Mouse (Mus musculus) liver, postnatal 0 days (tissue): ENCODE measurements around the gene Olfr1413. TPM values are rescaled to one million over a fixed set of nuclear protein-coding genes. Genes with fewer than 3 reads are reported as not detected.

Experiments used
- ATAC-seq: fragments of 200-750 bp; cut with Nextera tagmentation; 2 replicates; pipeline ENCODE4 v1.8.0; 2017; ENCODE audit warnings: mild to moderate bottlenecking, moderate library complexity
- DNase-seq: peaks from one replicate; pipeline ENCODE4 v3.0.0-alpha.2; 2016
- H3K27ac ChIP-seq: fragments of 300-500 bp; sonication (generic); 2 replicates; pipeline ENCODE4 v1.5.1; 2014; ENCODE audit warnings: antibody characterized with exemption, moderate library complexity, mild to moderate bottlenecking, low read depth
- H3K27me3 ChIP-seq: fragments of 300-500 bp; sonication (generic); 2 replicates; pipeline ENCODE4 v1.6.1; 2014; ENCODE audit warnings: low read length, control low read depth, mixed read lengths; ENCODE audit not compliant: insufficient read depth
- H3K36me3 ChIP-seq: fragments of 300-500 bp; sonication (generic); replicated peaks from 2 replicates; pipeline ENCODE4 v1.6.1; 2014; ENCODE audit warnings: mild to moderate bottlenecking, control low read depth, low read length, moderate library complexity, mixed read lengths; ENCODE audit not compliant: insufficient read depth
- H3K4me1 ChIP-seq: fragments of 300-500 bp; sonication (generic); 2 replicates; pipeline ENCODE4 v1.6.1; 2014; ENCODE audit warnings: antibody characterized with exemption, mild to moderate bottlenecking, control low read depth; ENCODE audit not compliant: insufficient read depth
- H3K4me2 ChIP-seq: fragments of 300-500 bp; sonication (generic); 2 replicates; pipeline ENCODE4 v1.6.1; 2014; ENCODE audit warnings: low read depth, mild to moderate bottlenecking, low read length, moderate library complexity, mixed read lengths
- H3K4me3 ChIP-seq: fragments of 300-500 bp; sonication (generic); 2 replicates; pipeline ENCODE4 v1.5.1; 2014; ENCODE audit warnings: low read depth, low read length
- H3K9ac ChIP-seq: fragments of 300-500 bp; sonication (generic); replicated peaks from 2 replicates; pipeline ENCODE4 v1.6.1; 2014; ENCODE audit warnings: mild to moderate bottlenecking, moderate library complexity
- H3K9me3 ChIP-seq: fragments of 300-500 bp; sonication (generic); 2 replicates; pipeline ENCODE4 v1.6.1; 2016; ENCODE audit warnings: mild to moderate bottlenecking, control low read depth, low read length, mixed read lengths
- CTCF ChIP-seq: sonication (generic); IDR thresholded peaks from 2 replicates; pipeline ENCODE4 v1.5.1; 2016; ENCODE audit warnings: antibody characterized with exemption, low read depth
- EP300 ChIP-seq: IDR thresholded peaks from 2 replicates; pipeline ENCODE4 v1.6.1; 2016; ENCODE audit warnings: antibody characterized with exemption, low read depth, mild to moderate bottlenecking
- WGBS: fragments of 180-500 bp; shearing (Covaris S2); extraction: QIAGEN DNeasy Blood & Tissue Kit; methylation state at CpG from one replicate; pipeline ENCODE4 v1.1.7; 2014; ENCODE audit not compliant: insufficient replicate concordance; 5-methylcytosine and 5-hydroxymethylcytosine counted together
- polyA plus RNA-seq: library from polyadenylated mRNA; unstranded; fragments of >200 nt; fragmentation: Nextera tagmentation; extraction: Ambion mirVana; gene quantifications from 2 replicates; pipeline ENCODE4 v1.2.1, GENCODE M21; 2015

The Olfr1413 gene
- polyA plus RNA-seq, 1 experiment from 2014 or later = not detected

DNA sequence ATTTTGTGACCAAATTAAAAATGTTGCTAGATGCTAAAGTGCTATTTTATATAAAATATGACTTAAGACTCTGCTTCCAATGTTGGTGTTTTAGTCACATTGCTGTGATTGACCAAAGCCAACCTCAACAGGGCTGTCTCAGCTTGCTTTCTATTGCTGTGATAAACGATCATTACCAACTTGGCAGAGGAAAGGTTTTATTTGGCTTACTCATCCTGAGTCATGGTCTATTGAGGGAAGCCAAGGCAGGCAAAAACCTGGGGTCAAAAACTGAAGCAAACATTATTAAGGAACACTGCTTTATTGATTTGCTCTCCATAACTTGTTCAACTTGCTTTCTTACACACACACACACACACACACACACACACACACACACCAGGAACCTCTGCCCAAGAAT is 44.9 kb downstream of the Olfr1413 start:
- no peak for DNase-seq
- no peaks in the 10 kb centered on the region for H3K4me1 ChIP-seq
- TF ChIP-seq CTCF = no peak
- TF ChIP-seq EP300 = no peak
- no peak overlapping the region for H3K4me2 ChIP-seq
- 43% methylated on average over 1 of the region's 1 CpGs for WGBS
- no peak overlapping the region for H3K9ac ChIP-seq
- no peak for ATAC-seq
- H3K27me3 ChIP-seq = no peaks in the 10 kb centered on the region
- H3K36me3 ChIP-seq = no peaks in the 10 kb centered on the region
- H3K27ac ChIP-seq = no peak overlapping the region
- H3K9me3 ChIP-seq = no peaks in the 10 kb centered on the region
- no peak overlapping the region for H3K4me3 ChIP-seq

DNA sequence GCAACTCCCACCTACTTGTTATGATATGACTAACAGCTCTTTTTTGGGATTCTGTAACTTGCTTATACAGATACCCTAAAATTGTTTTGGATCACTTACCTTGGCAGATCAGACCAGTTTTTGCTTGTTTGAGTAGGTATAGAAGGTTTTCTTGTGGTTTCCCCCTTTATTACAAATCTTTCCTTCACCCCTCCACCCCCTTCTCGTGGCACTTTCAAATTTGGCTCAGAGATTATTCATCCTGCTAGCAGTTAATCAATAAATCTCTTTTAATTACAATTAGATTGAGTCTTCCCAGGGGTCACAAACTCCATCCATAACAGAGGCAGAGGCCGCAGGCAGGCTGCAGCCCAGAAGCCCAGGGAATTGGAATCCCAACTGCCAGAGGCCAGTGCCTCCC is 46.4 kb downstream of the Olfr1413 start, which contains the start of gene Olfr12:
Gene Olfr12 (plus strand): TSS at position 301 of the 400 bp plus-strand sequence.
- H3K4me1 ChIP-seq = no peaks in the 10 kb centered on the region
- no peak within 1 kb of the TSS for H3K4me3 ChIP-seq
- ATAC-seq (no peak), DNase-seq (no peak)
- H3K9ac ChIP-seq = no peak within 1 kb of the TSS
- H3K36me3 ChIP-seq = no peaks in the 10 kb centered on the region
- H3K27ac ChIP-seq = no peak within 1 kb of the TSS
- no peak for TF ChIP-seq EP300
- TF ChIP-seq CTCF = no peak
- no peak within 1 kb of the TSS for H3K4me2 ChIP-seq
- no peaks in the 10 kb centered on the region for H3K27me3 ChIP-seq
- no peaks in the 10 kb centered on the region for H3K9me3 ChIP-seq
- 65% methylated on average over 2 of the region's 2 CpGs for WGBS

DNA sequence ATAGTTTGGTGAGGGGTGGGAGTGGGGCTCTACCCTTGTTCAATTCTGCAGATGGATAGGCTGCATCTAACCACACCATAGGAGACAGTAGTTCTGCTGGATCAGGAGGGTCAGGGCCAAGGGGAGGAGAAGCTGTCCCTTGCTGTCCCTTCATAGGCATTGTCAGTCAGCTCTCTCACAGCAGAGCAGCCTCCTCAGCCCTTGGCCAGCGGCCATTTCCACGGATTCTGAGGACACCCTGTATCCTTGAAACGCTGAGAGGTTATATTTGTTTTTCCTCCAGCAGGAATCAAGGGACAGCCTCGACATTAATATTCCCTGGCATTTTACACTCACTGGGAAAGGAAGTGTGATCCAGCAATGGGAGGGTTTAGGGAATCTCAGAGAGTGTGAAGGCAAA is 47.2 kb downstream of the Olfr1413 start:
- TF ChIP-seq EP300 = no peak
- TF ChIP-seq CTCF = no peak
- Histone ChIP-seq H3K4me3 (no peak overlapping the region), H3K9me3 (no peaks in the 10 kb centered on the region), H3K36me3 (no peaks in the 10 kb centered on the region), H3K4me2 (no peak overlapping the region), H3K4me1 (no peaks in the 10 kb centered on the region), H3K9ac (no peak overlapping the region), H3K27me3 (no peaks in the 10 kb centered on the region), H3K27ac (no peak overlapping the region)
- WGBS = 48% methylated on average over 4 of the region's 4 CpGs
- no peak for DNase-seq
- ATAC-seq = no peak

Other genes with a start within 250 kb of the Olfr1413 start
- gene Ndufa10, start 97.5 kb upstream of the Olfr1413 start, polyA plus RNA-seq = 204 and 210 TPM in 2 replicates
- gene Olfr1416, start 86.2 kb upstream of the Olfr1413 start, polyA plus RNA-seq = not detected in 2 replicates
- gene Olfr1415, start 75.2 kb upstream of the Olfr1413 start, polyA plus RNA-seq = not detected in 2 replicates
- not detected in 2 replicates for gene Olfr1414, start 52.7 kb upstream of the Olfr1413 start, polyA plus RNA-seq
- not detected in 2 replicates for gene Olfr1412, start 14.5 kb downstream of the Olfr1413 start, polyA plus RNA-seq
- gene Olfr1411, start 23.1 kb downstream of the Olfr1413 start, polyA plus RNA-seq = not detected in 2 replicates
- not detected in 2 replicates for gene Olfr1410, start 34.5 kb downstream of the Olfr1413 start, polyA plus RNA-seq
- gene Olfr12, start 46.5 kb downstream of the Olfr1413 start, polyA plus RNA-seq = not detected in 2 replicates
- gene Cops9, start 70.7 kb downstream of the Olfr1413 start, polyA plus RNA-seq = 222 and 225 TPM in 2 replicates
- 0.16 TPM in 1 of 2 replicates, not detected in the other for gene Otos, start 77.5 kb downstream of the Olfr1413 start, polyA plus RNA-seq